Mouse (Mus musculus) liver, embryonic 15.5 days (tissue): Measurements from ENCODE around the gene Otogl. TPM values are rescaled to one million over a fixed set of nuclear protein-coding genes. Genes with fewer than 3 reads are reported as not detected.

ENCODE experiments used
- ATAC-seq: fragments of 200-750 bp; cut with Nextera tagmentation; 2 replicates; pipeline ENCODE4 v1.8.0; 2017; ENCODE audit warnings: moderate number of reproducible peaks, mild to moderate bottlenecking, moderate library complexity; ENCODE audit not compliant: insufficient read depth
- H3K27ac ChIP-seq: fragments of 300-500 bp; sonication (generic); replicated peaks from 2 replicates; pipeline ENCODE4 v1.5.1; 2015; ENCODE audit warnings: mild to moderate bottlenecking, inconsistent platforms
- H3K27me3 ChIP-seq: fragments of 300-500 bp; sonication (generic); 2 replicates; pipeline ENCODE4 v1.6.1; 2015; ENCODE audit warnings: mild to moderate bottlenecking, inconsistent platforms
- H3K36me3 ChIP-seq: fragments of 300-500 bp; sonication (generic); replicated peaks from 2 replicates; pipeline ENCODE4 v1.6.1; 2015; ENCODE audit warnings: moderate library complexity, mild to moderate bottlenecking, inconsistent platforms
- H3K4me1 ChIP-seq: fragments of 300-500 bp; sonication (generic); replicated peaks from 2 replicates; pipeline ENCODE4 v1.6.1; 2015; ENCODE audit warnings: inconsistent platforms
- H3K4me2 ChIP-seq: fragments of 300-500 bp; sonication (generic); 2 replicates; pipeline ENCODE4 v1.6.1; 2015; ENCODE audit warnings: moderate library complexity, mild to moderate bottlenecking, inconsistent platforms
- H3K4me3 ChIP-seq: fragments of 300-500 bp; sonication (generic); replicated peaks from 2 replicates; pipeline ENCODE4 v1.5.1; 2015; ENCODE audit warnings: mild to moderate bottlenecking, inconsistent platforms
- H3K9ac ChIP-seq: fragments of 300-500 bp; sonication (generic); 2 replicates; pipeline ENCODE4 v1.6.1; 2015; ENCODE audit warnings: moderate library complexity, mild to moderate bottlenecking, inconsistent platforms
- H3K9me3 ChIP-seq: fragments of 300-500 bp; sonication (generic); replicated peaks from 2 replicates; pipeline ENCODE4 v1.6.1; 2016; ENCODE audit warnings: inconsistent platforms
- WGBS: fragments of 180-500 bp; shearing (Covaris S2); methylation state at CpG from one replicate; pipeline ENCODE4 v1.1.7; 2015; ENCODE audit warnings: mixed read lengths; ENCODE audit not compliant: insufficient replicate concordance; 5-methylcytosine and 5-hydroxymethylcytosine counted together
- polyA plus RNA-seq: library from polyadenylated mRNA; unstranded; fragments of >200 nt; fragmentation: Nextera tagmentation; extraction: Ambion mirVana; gene quantifications from 2 replicates; pipeline ENCODE4 v1.2.1, GENCODE M21; 2015

Gene Otogl
- polyA plus RNA-seq, result 0.02 and 0.03 TPM in 2 replicates

DNA sequence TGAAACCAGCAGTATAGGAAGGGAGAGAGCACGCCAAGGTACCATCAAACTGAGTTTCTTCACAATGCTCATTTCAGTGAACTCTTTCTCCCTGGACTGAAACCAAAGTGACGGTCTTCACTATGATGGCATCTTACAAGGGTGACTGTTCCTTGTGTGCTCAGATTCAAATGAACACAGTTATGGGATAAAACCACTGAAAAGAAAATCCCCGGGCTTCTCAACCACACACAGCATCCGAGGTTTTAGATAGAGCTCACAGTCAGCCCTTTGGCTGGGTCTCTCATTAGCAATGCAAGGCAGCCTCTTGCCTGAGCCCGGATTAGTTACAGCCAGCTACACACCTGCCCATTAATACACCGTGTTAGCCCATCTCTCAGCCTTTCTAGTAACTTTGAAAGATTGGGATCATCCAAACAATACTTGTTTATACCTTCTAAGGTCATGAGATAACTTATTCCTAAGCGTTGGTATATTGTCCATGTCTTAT lies at the start of gene Otogl:
Otogl (minus strand) TSS at position 51 of the 490 bp plus-strand sequence.
- H3K4me3 ChIP-seq, result no peak within 1 kb of the TSS
- no peak within 1 kb of the TSS for H3K9ac ChIP-seq
- no peak within 1 kb of the TSS for H3K27ac ChIP-seq
- no peak within 1 kb of the TSS for H3K4me2 ChIP-seq
- no peaks in the 10 kb centered on the region for H3K27me3 ChIP-seq
- H3K4me1 ChIP-seq, result no peaks in the 10 kb centered on the region
- no peak for ATAC-seq
- no peaks in the 10 kb centered on the region for H3K9me3 ChIP-seq
- no peaks in the 10 kb centered on the region for H3K36me3 ChIP-seq
- WGBS, result 42% methylated on average over 7 of the region's 7 CpGs

DNA sequence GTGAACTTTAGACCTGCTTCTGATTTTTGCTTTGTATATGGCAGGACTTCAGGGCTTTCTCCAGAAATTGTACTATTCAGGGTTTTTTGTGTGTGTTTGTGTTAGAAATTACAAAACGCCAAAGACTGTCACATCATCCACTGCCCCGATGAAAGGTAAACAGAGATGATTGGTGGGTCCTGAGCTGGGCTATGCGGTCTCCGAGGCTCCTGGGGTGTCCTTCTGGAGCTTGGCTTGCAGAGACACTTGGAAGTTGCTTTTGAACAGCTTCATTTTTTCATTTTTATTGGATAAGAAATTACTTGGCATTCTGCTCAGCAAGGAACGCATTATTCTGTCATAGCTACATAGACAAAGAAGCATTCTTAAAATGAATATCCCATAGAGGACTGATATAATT lies 44.7 kb upstream of the Otogl start:
- Histone ChIP-seq H3K36me3 (no peaks in the 10 kb centered on the region), H3K9me3 (no peaks in the 10 kb centered on the region), H3K4me3 (no peak overlapping the region), H3K27me3 (no peaks in the 10 kb centered on the region), H3K4me2 (no peak overlapping the region), H3K4me1 (no peaks in the 10 kb centered on the region), H3K27ac (no peak overlapping the region), H3K9ac (no peak overlapping the region)
- ATAC-seq, result no peak
- WGBS, result 76% methylated on average over 5 of the region's 5 CpGs

DNA sequence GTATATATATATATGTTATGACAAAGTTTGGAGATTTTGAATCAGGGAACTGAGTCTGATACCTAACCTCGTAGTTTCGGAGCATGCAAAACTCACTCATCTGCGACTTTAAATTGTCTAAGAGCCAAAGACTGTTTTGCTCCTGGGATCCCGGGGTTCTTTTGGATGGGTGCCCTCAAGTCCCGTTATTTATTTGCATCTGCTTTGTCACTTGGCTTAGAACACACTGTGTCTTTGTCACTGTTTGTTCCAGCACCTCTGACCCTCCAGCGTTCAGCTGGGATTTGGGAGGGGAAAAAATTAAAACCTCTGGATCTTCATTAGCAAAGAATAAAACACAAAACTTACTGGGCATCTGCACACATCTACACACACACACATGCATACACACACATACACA lies 42.5 kb upstream of the Otogl start:
- 73% methylated on average over 6 of the region's 6 CpGs for WGBS
- H3K36me3 ChIP-seq, result no peaks in the 10 kb centered on the region
- H3K9me3 ChIP-seq, result no peaks in the 10 kb centered on the region
- H3K4me1 ChIP-seq, result no peaks in the 10 kb centered on the region
- no peaks in the 10 kb centered on the region for H3K27me3 ChIP-seq
- ATAC-seq, result no peak
- H3K4me2 ChIP-seq, result no peak overlapping the region
- H3K4me3 ChIP-seq, result no peak overlapping the region
- H3K27ac ChIP-seq, result no peak overlapping the region
- H3K9ac ChIP-seq, result no peak overlapping the region

DNA sequence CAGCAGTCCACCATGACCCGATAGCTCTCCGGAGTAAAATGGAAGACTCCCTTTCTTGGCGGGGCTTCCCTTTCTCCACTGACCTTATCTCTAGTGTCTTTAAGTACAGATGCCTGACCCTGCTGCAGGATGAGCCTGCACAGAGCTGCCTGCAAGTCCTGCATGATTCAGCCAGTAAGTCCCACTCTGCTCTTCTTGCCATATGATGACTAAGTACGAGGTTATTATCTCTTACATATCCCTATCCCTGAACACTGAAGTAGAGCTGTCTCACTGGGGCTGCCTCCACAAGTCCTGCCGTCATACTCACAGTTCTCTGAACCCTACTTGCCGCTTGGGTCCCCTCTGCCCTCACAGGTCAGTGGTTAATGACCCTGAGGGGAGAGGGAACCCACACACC lies 39.7 kb upstream of the Otogl start:
- Histone ChIP-seq H3K4me2 (no peak overlapping the region), H3K27me3 (no peaks in the 10 kb centered on the region), H3K36me3 (no peaks in the 10 kb centered on the region), H3K4me1 (no peaks in the 10 kb centered on the region), H3K9me3 (no peaks in the 10 kb centered on the region), H3K4me3 (no peak overlapping the region), H3K9ac (no peak overlapping the region), H3K27ac (no peak overlapping the region)
- WGBS, result 55% methylated on average over 6 of the region's 6 CpGs
- ATAC-seq, result no peak

DNA sequence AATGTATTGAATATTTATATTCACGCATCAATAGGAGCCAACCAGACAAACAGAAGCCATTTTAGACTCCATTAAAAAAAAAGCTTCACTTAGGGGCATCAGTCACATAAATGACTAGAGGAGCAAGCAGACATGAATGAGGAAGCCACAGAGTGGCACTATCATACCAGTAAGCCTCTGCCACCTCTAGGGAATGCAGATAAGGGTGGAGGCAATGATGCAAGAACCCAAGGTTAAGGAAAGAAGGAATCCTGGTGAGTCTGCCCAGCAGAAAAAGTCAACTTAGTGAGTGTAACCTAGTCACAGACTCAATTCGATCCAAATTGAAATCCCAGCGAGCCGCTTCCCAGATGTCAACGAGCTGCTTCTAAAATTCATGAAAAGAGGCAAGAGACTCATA lies 38.0 kb upstream of the Otogl start:
- Histone ChIP-seq H3K27me3 (no peaks in the 10 kb centered on the region), H3K27ac (no peak overlapping the region), H3K4me2 (no peak overlapping the region), H3K9me3 (no peaks in the 10 kb centered on the region), H3K9ac (no peak overlapping the region), H3K4me1 (no peaks in the 10 kb centered on the region), H3K4me3 (no peak overlapping the region), H3K36me3 (no peaks in the 10 kb centered on the region)
- no peak for ATAC-seq
- WGBS, result 72% methylated on average over 5 of the region's 5 CpGs

DNA sequence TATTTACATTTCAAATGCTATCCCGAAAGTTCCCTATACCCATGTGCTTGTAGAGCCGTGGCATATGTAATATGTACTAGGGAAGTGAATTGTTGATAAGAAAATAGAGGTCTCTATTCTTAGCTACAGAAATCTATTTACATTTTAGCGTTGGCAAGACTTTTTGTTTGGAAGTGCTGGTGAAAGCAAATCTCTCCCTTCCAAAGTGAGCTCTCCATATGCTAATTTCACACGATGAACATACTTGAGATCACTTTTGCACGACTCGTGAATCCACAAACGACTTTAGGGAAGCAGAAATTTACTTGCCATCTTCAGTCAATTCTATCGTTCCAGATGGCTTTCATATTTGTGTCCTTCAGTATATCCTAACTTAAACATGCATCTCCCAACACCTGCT lies 36.7 kb upstream of the Otogl start:
- WGBS, result 49% methylated on average over 8 of the region's 8 CpGs
- H3K4me3 ChIP-seq, result no peak overlapping the region
- no peak overlapping the region for H3K27ac ChIP-seq
- no peak for ATAC-seq
- no peaks in the 10 kb centered on the region for H3K9me3 ChIP-seq
- no peak overlapping the region for H3K9ac ChIP-seq
- no peaks in the 10 kb centered on the region for H3K36me3 ChIP-seq
- H3K4me2 ChIP-seq, result no peak overlapping the region
- H3K27me3 ChIP-seq, result no peaks in the 10 kb centered on the region
- H3K4me1 ChIP-seq, result no peaks in the 10 kb centered on the region

DNA sequence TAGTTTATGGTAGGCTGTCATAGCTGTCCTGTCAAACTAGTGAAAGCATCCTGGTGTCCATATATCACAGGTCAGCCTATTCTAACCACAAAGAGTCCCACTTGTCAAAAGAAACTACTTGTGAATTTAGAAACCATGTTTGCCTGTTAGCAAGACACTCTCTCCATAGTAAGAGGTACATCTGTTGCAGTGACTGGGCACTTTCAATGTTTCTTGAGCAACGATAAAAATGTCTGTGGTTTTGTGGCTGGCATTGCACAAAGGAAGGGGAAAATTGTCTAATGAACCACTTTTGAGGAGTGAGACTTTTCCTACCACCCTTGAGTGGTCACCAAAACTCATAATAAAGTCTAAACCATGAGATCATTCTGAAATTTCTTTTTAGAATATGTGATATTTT lies 36.1 kb upstream of the Otogl start:
- Histone ChIP-seq H3K27me3 (no peaks in the 10 kb centered on the region), H3K4me2 (no peak overlapping the region), H3K9ac (no peak overlapping the region), H3K4me1 (no peaks in the 10 kb centered on the region), H3K4me3 (no peak overlapping the region), H3K36me3 (no peaks in the 10 kb centered on the region), H3K27ac (no peak overlapping the region), H3K9me3 (no peaks in the 10 kb centered on the region)
- WGBS, result 23% methylated on average over 1 of the region's 1 CpGs
- ATAC-seq, result no peak

DNA sequence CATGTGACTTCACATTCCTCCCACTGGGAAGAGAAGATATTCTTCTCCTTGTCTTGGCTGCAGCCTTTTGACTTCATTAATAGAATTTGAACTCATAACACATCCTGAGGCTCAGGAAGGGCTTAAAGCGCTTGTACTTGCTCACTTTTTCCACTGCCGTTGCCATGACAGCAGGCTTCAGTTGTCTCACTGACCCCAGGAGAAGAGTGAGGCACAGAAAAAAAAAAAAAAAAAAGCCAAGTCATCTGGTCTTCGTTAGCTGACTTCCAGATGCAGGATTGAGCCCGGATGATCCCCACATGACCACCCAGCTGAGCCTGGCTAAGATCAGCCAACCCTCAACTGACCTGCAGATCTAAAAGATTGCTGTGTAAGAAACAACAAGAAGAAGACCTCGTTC lies 34.4 kb upstream of the Otogl start:
- no peak overlapping the region for H3K4me2 ChIP-seq
- H3K4me1 ChIP-seq, result no peaks in the 10 kb centered on the region
- no peak overlapping the region for H3K4me3 ChIP-seq
- no peak overlapping the region for H3K27ac ChIP-seq
- H3K36me3 ChIP-seq, result no peaks in the 10 kb centered on the region
- H3K9ac ChIP-seq, result no peak overlapping the region
- no peak for ATAC-seq
- H3K9me3 ChIP-seq, result no peaks in the 10 kb centered on the region
- 36% methylated on average over 5 of the region's 5 CpGs for WGBS
- no peaks in the 10 kb centered on the region for H3K27me3 ChIP-seq

DNA sequence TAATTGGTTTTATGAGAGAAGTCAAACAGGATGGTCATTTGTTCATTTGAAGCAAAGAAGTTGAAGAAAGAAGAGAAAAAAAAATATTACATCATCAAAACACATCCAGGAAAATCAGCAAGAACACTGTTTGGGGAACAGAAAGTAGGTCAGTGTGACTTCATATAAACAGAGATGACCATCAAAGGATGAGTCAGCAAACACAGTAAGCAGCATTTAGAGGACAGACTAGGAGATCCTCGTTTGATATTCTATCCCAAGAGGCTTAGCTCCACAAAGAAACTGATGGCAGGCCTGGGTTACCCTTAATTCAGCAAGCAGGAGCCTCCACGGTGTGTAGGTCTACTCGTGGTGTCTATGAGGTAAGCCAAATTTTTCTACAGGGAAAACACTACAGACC lies 31.9 kb upstream of the Otogl start:
- Histone ChIP-seq H3K27me3 (no peaks in the 10 kb centered on the region), H3K4me2 (no peak overlapping the region), H3K4me1 (0 out of 2 replicates have a peak, but pooled peaks cover 5% of the 10 kb centered on the region), H3K4me3 (no peak overlapping the region), H3K9me3 (no peaks in the 10 kb centered on the region), H3K36me3 (no peaks in the 10 kb centered on the region), H3K9ac (no peak overlapping the region), H3K27ac (no peak overlapping the region)
- ATAC-seq, result no peak
- WGBS, result 43% methylated on average over 3 of the region's 3 CpGs

DNA sequence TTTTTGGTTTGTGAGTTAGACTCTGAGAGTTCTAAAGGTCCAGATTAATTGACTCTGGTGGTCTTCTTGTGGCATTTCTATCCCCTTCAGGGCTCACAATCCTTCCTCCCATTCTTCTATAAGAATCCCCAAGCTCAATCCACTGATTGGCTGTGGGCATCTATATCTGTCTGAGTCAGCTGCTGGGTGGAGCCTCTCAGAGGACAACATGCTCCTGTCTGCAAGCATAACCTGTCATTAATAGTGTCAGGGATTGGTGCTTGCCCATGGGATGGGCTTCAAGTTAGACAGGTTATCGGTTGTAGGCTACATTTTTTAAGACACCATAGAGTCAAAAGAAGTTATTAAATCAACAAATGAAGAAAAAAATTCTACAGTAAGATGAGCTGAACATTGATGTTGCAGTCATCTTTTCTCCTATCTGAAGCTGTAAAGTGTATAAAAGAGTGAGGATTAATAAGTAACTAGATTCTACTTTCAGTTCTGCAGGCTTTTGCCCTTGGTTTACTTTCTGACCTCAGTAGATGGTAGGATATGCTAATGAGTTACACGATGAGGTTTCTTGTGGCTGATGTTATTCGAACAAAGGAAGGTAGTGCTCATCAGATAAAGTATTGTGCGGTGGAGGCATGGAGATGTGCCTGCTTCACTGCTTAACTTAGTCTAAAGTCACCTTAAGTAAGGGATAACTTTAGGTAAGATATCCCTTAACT lies 29.4 kb upstream of the Otogl start:
- Histone ChIP-seq H3K4me2 (no peak overlapping the region), H3K27ac (no peak overlapping the region), H3K4me3 (no peak overlapping the region), H3K27me3 (no peaks in the 10 kb centered on the region), H3K9ac (no peak overlapping the region), H3K36me3 (no peaks in the 10 kb centered on the region), H3K4me1 (0 out of 2 replicates have a peak, but pooled peaks cover 5% of the 10 kb centered on the region), H3K9me3 (no peaks in the 10 kb centered on the region)
- ATAC-seq, result no peak
- WGBS, result 34% methylated on average over 4 of the region's 4 CpGs

DNA sequence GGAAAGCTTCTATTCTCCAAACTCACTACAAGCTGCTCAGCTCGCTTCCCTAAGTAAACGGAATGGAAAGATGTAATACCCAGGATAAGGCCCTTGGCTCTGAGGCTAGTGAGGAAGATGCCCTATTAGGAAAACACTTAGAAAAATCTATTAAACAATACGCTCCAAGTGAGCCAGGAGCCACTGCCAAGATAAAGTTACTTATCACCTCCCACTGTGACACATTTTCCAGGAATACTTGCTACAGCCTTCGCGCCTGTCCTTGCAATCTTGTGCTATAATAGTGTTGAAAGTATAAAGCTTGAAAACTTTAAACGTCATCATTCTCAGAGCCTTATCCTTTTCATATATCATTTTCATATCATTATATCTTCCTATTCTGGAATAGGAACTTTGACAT lies 28.4 kb upstream of the Otogl start:
- H3K36me3 ChIP-seq, result no peaks in the 10 kb centered on the region
- 69% methylated on average over 6 of the region's 6 CpGs for WGBS
- H3K27me3 ChIP-seq, result no peaks in the 10 kb centered on the region
- H3K9ac ChIP-seq, result no peak overlapping the region
- no peak for ATAC-seq
- 0 out of 2 replicates have a peak, but pooled peaks cover 5% of the 10 kb centered on the region for H3K4me1 ChIP-seq
- no peaks in the 10 kb centered on the region for H3K9me3 ChIP-seq
- no peak overlapping the region for H3K27ac ChIP-seq
- no peak overlapping the region for H3K4me3 ChIP-seq
- no peak overlapping the region for H3K4me2 ChIP-seq

DNA sequence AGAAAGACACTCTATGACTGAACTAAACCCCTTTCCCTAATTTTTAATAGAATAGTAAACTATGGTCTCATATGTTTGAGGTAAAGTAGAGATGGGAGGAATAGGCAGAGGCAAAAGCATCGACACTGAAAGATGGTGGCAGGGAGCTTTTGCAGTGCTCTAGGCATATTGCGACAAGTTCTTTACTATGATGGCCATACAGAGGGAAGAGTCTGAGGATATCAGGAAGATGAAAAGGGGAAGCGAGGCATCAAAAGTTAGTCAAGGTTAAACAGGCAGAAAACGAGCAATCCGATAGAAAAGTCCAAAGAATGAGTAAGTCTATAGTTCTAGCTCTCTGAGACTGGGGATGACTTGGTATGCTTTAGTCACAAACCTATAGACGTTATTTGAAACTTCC lies 27.9 kb upstream of the Otogl start:
- no peak for ATAC-seq
- Histone ChIP-seq H3K27ac (no peak overlapping the region), H3K4me1 (0 out of 2 replicates have a peak, but pooled peaks cover 5% of the 10 kb centered on the region), H3K27me3 (no peaks in the 10 kb centered on the region), H3K9me3 (no peaks in the 10 kb centered on the region), H3K36me3 (no peaks in the 10 kb centered on the region), H3K4me3 (no peak overlapping the region), H3K4me2 (no peak overlapping the region), H3K9ac (no peak overlapping the region)
- 65% methylated on average over 6 of the region's 6 CpGs for WGBS
